Mouse (Mus musculus): ENCODE results near the gene Olfr1333.
"Not testable (repeated sequence)": the region's sequence is repeated elsewhere in the genome, so short reads cannot be mapped to it uniquely, and the experiment has no call there.

The Olfr1333 gene

DNA sequence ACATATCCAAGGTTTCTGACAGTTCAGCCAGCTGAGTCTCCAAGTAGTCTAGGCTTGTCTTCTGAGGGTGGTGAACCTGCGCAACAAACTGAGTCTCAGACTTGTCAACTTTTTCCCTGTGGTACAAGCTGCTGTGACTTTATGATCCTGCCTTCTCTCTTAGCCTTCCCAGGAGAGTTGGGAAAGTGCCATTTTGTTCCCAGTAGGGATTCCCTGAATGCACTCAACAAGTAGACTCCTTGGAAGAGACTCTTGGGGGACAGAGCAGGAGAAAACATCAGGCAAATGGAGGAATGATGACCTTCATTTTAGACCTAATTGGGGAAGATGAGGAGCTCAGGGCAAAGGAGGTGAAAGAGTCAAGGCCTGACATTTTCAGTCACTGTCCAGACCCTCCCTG lies at the start of gene Olfr1333:
Olfr1333 (minus strand) TSS at position 101 of the 400 bp plus-strand sequence.
- no peak for DNase-seq (ENCODE audit: low spot score in 2 of 2)

DNA sequence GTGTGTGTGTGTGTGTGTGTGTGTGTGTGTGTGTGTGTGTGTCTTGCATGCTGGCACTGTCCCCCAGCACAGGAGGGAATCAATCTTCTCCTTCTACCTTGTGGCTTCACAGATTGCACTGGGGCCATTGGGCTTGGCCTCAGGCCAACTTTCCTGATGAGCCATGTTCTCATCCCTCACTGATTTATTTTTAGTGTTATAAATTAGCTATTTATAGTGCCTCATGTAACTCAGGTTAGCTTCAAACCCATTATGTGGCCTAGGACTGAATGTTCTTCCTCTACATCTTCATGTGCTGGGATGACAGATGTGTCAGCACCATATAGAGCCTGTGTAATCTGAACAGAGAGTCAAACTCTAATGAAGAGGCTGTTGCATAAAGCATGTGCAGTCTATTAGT lies 31.5 kb upstream of the Olfr1333 start:
- no peak for DNase-seq (ENCODE audit: low spot score in 2 of 2)

DNA sequence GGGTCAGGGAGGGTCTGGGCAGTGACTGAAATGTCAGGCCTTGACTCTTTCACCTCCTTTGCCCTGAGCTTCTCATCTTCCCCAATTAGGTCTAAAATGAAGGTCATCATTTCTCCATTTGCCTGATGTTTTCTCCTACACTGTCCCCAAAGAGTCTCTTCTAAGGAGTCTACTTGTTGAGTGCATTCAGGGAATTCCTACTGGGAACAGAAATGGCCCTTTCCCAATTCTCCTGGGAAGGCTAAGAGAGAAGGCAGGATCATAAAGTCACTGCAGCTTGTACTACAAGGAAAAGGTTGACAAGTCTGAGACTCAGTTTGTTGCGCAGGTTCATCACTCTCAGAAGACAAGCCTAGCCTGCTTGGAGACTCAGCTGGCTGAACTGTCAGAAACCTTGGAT lies 28.3 kb upstream of the Olfr1333 start, which contains the start of gene Olfr1331:
Olfr1331 (plus strand) TSS at position 301 of the 400 bp plus-strand sequence.
- DNase-seq (ENCODE audit: low spot score in 2 of 2) = no peak

DNA sequence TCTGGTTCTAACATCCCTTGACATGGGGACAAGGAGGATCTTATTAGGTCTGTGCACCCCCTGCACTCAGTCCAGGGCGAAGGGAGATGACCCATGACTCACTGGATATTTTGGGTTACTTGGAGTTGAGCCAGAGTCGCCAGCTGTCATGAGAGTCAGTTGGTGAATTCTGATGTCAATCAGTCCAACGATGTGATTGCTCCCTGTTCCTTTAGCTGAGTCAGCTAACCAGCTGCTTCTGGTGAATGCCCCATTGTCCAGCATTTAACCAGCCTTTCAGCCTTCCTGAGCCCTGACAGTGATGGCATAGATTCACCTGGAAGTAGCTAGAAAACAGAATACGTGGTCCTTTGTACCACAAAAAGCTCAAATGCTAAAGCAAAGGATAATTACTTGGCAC lies 26.6 kb upstream of the Olfr1333 start:
- no peak for DNase-seq (ENCODE audit: low spot score in 2 of 2)

DNA sequence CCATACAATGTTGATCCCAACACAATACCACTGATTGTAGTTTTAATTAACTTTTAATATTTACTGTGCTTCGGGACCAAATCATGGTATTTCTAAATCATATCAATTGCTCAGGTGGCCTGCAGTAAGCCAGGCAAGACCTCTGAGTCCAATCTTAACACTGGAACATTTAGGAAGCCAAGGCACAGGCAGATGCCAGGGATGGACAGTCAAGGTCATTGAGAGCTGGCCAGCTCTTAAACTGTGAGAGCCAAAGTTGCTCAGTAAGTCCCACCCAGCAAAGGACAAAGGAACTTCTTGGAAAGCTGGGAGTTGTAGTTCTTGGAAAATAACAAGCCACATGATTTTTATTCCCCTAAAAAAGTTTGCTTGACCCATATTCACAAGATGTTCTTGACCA lies 25.7 kb upstream of the Olfr1333 start:
- no peak for DNase-seq (ENCODE audit: low spot score in 2 of 2)

DNA sequence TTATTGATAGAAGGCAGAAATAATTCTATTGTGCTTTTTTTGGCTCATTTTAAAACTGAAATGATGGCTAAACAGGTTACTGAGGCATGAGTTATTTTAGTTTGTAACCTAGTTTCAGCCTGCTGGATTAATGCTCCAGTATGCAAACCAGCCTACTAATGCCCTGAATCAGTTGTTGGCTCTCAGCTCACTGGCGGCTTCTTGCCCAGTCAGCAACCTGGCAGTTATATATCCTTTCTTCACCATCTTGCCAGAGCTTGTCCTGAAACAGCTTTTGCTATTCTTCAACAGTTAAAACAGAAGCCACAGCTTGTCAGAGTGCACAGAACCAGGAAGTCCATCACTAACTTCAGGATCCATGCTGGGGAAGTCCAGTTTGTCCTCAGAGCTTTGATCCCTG lies 17.2 kb downstream of the Olfr1333 start:
- DNase-seq (ENCODE audit: low spot score in 2 of 2) = no peak

DNA sequence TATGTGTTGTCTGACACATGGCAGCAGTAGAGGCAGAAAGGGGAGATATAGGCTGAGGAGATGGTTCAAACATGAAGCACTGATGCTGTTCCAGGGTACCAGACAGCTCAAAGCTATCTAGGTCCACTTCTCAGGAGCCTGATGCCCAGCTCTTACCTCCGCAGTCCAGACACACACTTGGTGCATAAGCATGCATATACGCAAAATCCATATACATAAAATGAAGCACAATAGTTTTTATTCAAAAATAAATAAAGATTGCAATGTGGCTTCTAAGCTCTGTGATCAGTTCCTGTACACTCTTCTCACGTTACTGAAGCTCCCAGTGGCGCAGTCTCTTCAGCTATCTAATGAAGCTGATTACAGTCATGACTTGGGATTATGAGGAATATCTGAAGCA lies 26.2 kb downstream of the Olfr1333 start, which contains the start of gene Olfr1335:
Olfr1335 (minus strand) TSS at position 101 of the 400 bp plus-strand sequence.
- DNase-seq (ENCODE audit: low spot score in 2 of 2) = no peak

DNA sequence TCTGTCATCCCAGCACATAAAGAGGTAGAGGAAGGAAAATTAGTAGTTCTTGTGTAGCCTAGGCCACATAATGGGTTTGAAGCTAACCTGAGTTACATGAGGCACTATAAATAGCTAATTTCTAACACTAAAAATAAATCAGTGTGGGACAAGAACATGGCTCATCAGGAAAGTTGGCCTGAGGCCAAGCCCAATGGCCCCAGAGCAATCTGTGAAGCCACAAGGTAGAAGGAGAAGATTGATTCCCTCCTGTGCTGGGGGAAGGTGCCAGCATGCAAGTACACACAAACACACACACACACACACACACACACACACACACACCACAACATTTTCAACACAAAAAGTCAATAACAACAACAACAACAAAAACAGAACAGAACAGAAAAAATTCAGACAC lies 43.3 kb downstream of the Olfr1333 start:
- not testable (repeated sequence) for DNase-seq (ENCODE audit: low spot score in 2 of 2)

DNA sequence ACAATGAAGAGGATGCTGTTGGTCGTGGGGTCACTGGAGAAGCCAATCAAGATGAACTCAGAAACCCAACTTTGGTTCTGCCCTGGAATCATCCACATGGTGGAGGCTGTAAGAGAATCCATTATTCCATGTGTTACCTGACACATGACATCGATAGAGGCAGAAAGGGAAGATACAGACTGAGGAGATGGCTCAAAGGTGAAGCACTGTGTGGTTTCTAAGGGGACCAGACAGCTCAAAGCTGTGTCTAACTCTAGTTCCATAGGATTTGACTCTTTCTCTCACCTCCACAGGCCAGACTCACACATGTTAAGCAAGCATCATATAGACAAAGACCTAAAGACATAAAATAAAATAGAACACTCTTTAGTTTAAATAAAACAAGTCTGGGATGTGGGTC lies 53.6 kb downstream of the Olfr1333 start, which contains the start of gene Olfr1337:
Olfr1337 (minus strand) TSS at position 101 of the 400 bp plus-strand sequence.
- DNase-seq (ENCODE audit: low spot score in 2 of 2) = no peak
